Mouse (Mus musculus) kidney, adult 2 months (tissue): ENCODE measurements around the gene Arsa. TPM values are rescaled to one million over a fixed set of nuclear protein-coding genes. Genes with fewer than 3 reads are reported as not detected.

Experiments
- DNase-seq: peaks from one replicate; pipeline ENCODE4 v3.0.0; 2021
- H3K27ac ChIP-seq: fragments of 200-500 bp; 2 replicates; pipeline ENCODE4 v1.5.1; 2012; ENCODE audit warnings: low read depth, low read length, control low read depth, inconsistent platforms; ENCODE audit not compliant: insufficient read depth
- H3K27me3 ChIP-seq: fragments of 200-500 bp; replicated peaks from 2 replicates; pipeline ENCODE4 v1.6.1; 2012; ENCODE audit warnings: mild to moderate bottlenecking, moderate library complexity, low read length, inconsistent platforms; ENCODE audit not compliant: control insufficient read depth, insufficient read depth
- H3K36me3 ChIP-seq: fragments of 200-500 bp; 2 replicates; pipeline ENCODE4 v1.6.1; 2012; ENCODE audit warnings: mild to moderate bottlenecking, moderate library complexity, low read length, inconsistent platforms; ENCODE audit not compliant: control insufficient read depth, insufficient read depth
- H3K4me1 ChIP-seq: fragments of 200-500 bp; 2 replicates; pipeline ENCODE4 v1.6.1; 2011; ENCODE audit warnings: low read length; ENCODE audit not compliant: control insufficient read depth, insufficient read depth
- H3K4me3 ChIP-seq: fragments of 200-500 bp; 2 replicates; pipeline ENCODE4 v1.5.1; 2011; ENCODE audit warnings: mild to moderate bottlenecking, low read depth, low read length, control low read depth; ENCODE audit not compliant: insufficient read depth
- CTCF ChIP-seq: fragments of 200-500 bp; conservative IDR thresholded peaks from 2 replicates; pipeline ENCODE4 v1.5.1; 2011; ENCODE audit warnings: low read depth, mild to moderate bottlenecking, control low read depth, low read length, moderate library complexity, mixed read lengths; ENCODE audit not compliant: insufficient read depth, insufficient read length
- POLR2A ChIP-seq: fragments of 200-500 bp; IDR thresholded peaks from one replicate; pipeline ENCODE4 v1.6.1; 2011; ENCODE audit warnings: low read depth, low read length, control low read depth
- WGBS: fragments of 180-500 bp; shearing (Covaris S2); methylation state at CpG from one replicate; pipeline ENCODE4 v1.1.7; 2018; 5-methylcytosine and 5-hydroxymethylcytosine counted together
- polyA plus RNA-seq: library from polyadenylated mRNA; depleted of rRNA; stranded (reverse); fragments of >200 nt; gene quantifications from 2 replicates; pipeline ENCODE4 v1.2.3, GENCODE M21; 2012

The Arsa gene
- polyA plus RNA-seq, 1 experiment: 26.0 TPM

GRCm38 (mm10) chr15:89455642-89456041, 21.6 kb downstream of the Arsa start:
- Histone ChIP-seq H3K36me3 (no peaks in the 10 kb centered on the region), H3K27me3 (0 out of 2 replicates have a peak, but pooled peaks cover 1% of the 10 kb centered on the region), H3K4me1 (no peaks in the 10 kb centered on the region), H3K4me3 (no peak overlapping the region), H3K27ac (no peak overlapping the region)
- no peak for TF ChIP-seq POLR2A
- no peak for DNase-seq
- WGBS: 72% methylated on average over 6 of the region's 6 CpGs

- H3K36me3 ChIP-seq: no peaks in the 10 kb centered on the region
- H3K27me3 ChIP-seq: 0 out of 2 replicates have a peak, but pooled peaks cover 1% of the 10 kb centered on the region
- H3K4me1 ChIP-seq: no peaks in the 10 kb centered on the region
- TF ChIP-seq POLR2A (no peak), CTCF (no peak)
- DNase-seq: no peak
- 31% methylated on average over 5 of the region's 6 CpGs for WGBS
- no peak overlapping the region for H3K27ac ChIP-seq
- H3K4me3 ChIP-seq: no peak overlapping the region
Measured at GRCm38 (mm10) chr15:89454857-89455256, 22.4 kb downstream of the Arsa start.

- 0 out of 2 replicates have a peak, but pooled peaks cover 1% of the 10 kb centered on the region for H3K27me3 ChIP-seq
- no peak for TF ChIP-seq CTCF
- no peak for TF ChIP-seq POLR2A
- DNase-seq: no peak
- H3K36me3 ChIP-seq: no peaks in the 10 kb centered on the region
- WGBS: 2% methylated on average over 53 of the region's 53 CpGs
- no peak within 1 kb of the TSS for H3K27ac ChIP-seq
- H3K4me1 ChIP-seq: no peaks in the 10 kb centered on the region
- peak within 1 kb of the TSS; percentile 47 for H3K4me3 ChIP-seq
Measured at GRCm38 (mm10) chr15:89453865-89454478, 23.3 kb downstream of the Arsa start, which contains the start of gene Mapk8ip2. Mapk8ip2 (plus strand) TSS chr15:89453913.

- Histone ChIP-seq H3K4me1 (no peaks in the 10 kb centered on the region), H3K4me3 (no peak overlapping the region), H3K27ac (no peak overlapping the region), H3K36me3 (no peaks in the 10 kb centered on the region), H3K27me3 (0 out of 2 replicates have a peak, but pooled peaks cover 1% of the 10 kb centered on the region)
- peak; percentile 63 for DNase-seq
- TF ChIP-seq CTCF: no peak
- TF ChIP-seq POLR2A: no peak
- 5% methylated on average over 24 of the region's 24 CpGs for WGBS
Measured at GRCm38 (mm10) chr15:89452906-89453864, 24.0 kb downstream of the Arsa start.

GRCm38 (mm10) chr15:89442486-89443070, 34.6 kb downstream of the Arsa start:
- WGBS: 48% methylated on average over 8 of the region's 8 CpGs
- peak; percentile 37 for DNase-seq
- Histone ChIP-seq H3K4me1 (no peaks in the 10 kb centered on the region; the same call in 1 of the 2 replicates), H3K36me3 (no peaks in the 10 kb centered on the region), H3K27ac (no peak overlapping the region), H3K4me3 (no peak overlapping the region), H3K27me3 (no peaks in the 10 kb centered on the region)
- TF ChIP-seq POLR2A (no peak), CTCF (no peak)

- no peak overlapping the region for H3K4me3 ChIP-seq
- H3K4me1 ChIP-seq: no peaks in the 10 kb centered on the region; the same call in 1 of the 2 replicates
- no peak for TF ChIP-seq CTCF
- no peak for TF ChIP-seq POLR2A
- no peaks in the 10 kb centered on the region for H3K27me3 ChIP-seq
- H3K27ac ChIP-seq: no peak overlapping the region
- H3K36me3 ChIP-seq: no peaks in the 10 kb centered on the region
- DNase-seq: no peak
- WGBS: 78% methylated on average over 5 of the region's 5 CpGs
Measured at GRCm38 (mm10) chr15:89435878-89436277, 41.3 kb downstream of the Arsa start.
